Comparison of ENCODE assay signal across 9 mouse cellular contexts in the genomic region with DNA sequence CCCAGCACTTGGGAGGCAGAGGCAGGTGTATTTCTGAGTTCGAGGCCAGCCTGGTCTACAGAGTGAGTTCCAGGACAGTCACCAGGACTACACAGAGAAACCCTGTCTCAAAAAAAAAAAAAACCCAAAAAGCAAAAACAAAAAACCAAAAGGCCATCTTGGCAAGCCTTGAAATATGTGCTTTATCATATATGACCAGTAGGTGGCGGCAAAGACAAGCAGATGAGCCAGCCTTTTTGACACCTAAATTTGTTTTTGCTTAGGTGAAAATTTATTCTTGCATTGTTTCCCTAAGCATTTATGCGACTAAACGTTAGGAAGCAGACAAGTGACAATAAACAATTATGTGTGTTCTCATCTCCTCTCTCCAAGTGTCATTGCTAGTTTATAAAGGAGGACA. TPM values are rescaled to one million over a fixed set of nuclear protein-coding genes. Genes with fewer than 3 reads are reported as not detected.
DNase-seq lines count a peak whose midpoint lies in the region; ATAC-seq and TF ChIP-seq lines count a peak whose summit lies in the region.
"Had no signal": no experiment of that assay in that cellular context is flagged by ENCODE, and none has a peak within 500 bp of the region (broad histone marks: within the 10 kb centered on the region; RNA-seq: fewer than 3 reads in every experiment).

No protein-coding gene starts in this region.

- in situ Hi-C loops in Patski (cut with MboI; ENCODE audit: low pct_unique_long_range_greater_than_20kb) = loop anchor here (25.0 kb wide), 1 partner anchor 686 kb away; the partner anchor contains the start of genes Olfr323 and Trim58

- ATAC-seq in kidney, embryonic 14.5 days (ENCODE audit: low FRiP score, low TSS enrichment) = no peak
- peak; percentile 39 for ATAC-seq in CD4-positive, CD25-positive, alpha-beta regulatory T cell, adult 4 months
- ATAC-seq in Patski = no peak
- ATAC-seq in embryonic facial prominence, embryonic 14.5 days (ENCODE audit: low read depth) = no peak
- no peak for ATAC-seq in liver, postnatal 0 days
- ATAC-seq in intestine, embryonic 15.5 days = no peak

- no peak for TF ChIP-seq EP300 in liver, postnatal 0 days (IDR thresholded peaks at IDR 0.05; ENCODE audit: low read depth)

- H3K9me3 ChIP-seq in kidney, embryonic 14.5 days (ENCODE audit: control insufficient read depth, low read length) = no peaks in the 10 kb centered on the region
- no peaks in the 10 kb centered on the region for H3K9me3 ChIP-seq in embryonic facial prominence, embryonic 14.5 days (ENCODE audit: control insufficient read depth, low read length)
- H3K9me3 ChIP-seq in liver, postnatal 0 days (ENCODE audit: low read length) = no peaks in the 10 kb centered on the region
- no peaks in the 10 kb centered on the region for H3K9me3 ChIP-seq in intestine, embryonic 15.5 days
- H3K9me3 ChIP-seq: lung, embryonic 15.5 days had no signal

- H3K36me3 ChIP-seq in kidney, embryonic 14.5 days (ENCODE audit: control insufficient read depth, insufficient read depth, low read length) = no peaks in the 10 kb centered on the region
- no peaks in the 10 kb centered on the region for H3K36me3 ChIP-seq in embryonic facial prominence, embryonic 14.5 days (ENCODE audit: control insufficient read depth, insufficient read depth, low read length)
- H3K36me3 ChIP-seq in liver, postnatal 0 days (replicated peaks; ENCODE audit: insufficient read depth, low read length) = no peaks in the 10 kb centered on the region
- H3K36me3 ChIP-seq in intestine, embryonic 15.5 days = no peaks in the 10 kb centered on the region
- H3K36me3 ChIP-seq: lung, embryonic 15.5 days had no signal

- CTCF ChIA-PET in Patski (lab: Charles Lee) = interaction anchor here (0.6 to 1.6 kb wide), 7 partner anchors 9 to 175 kb away, joined by 3 to 6 read pairs (median 3); no protein-coding TSS in a partner anchor

- H3K4me3 ChIP-seq in kidney, embryonic 14.5 days (ENCODE audit: low read length) = no peak overlapping the region
- H3K4me3 ChIP-seq in embryonic facial prominence, embryonic 14.5 days (ENCODE audit: low read depth, low read length) = no peak overlapping the region
- H3K4me3 ChIP-seq in liver, postnatal 0 days (ENCODE audit: low read depth, low read length) = no peak overlapping the region
- no peak overlapping the region for H3K4me3 ChIP-seq in intestine, embryonic 15.5 days (replicated peaks)
- H3K4me3 ChIP-seq: lung, embryonic 15.5 days had no signal

- H3K4me1 ChIP-seq in kidney, embryonic 14.5 days (ENCODE audit: control insufficient read depth, insufficient read depth, low read length) = no peaks in the 10 kb centered on the region
- no peaks in the 10 kb centered on the region for H3K4me1 ChIP-seq in embryonic facial prominence, embryonic 14.5 days (ENCODE audit: control insufficient read depth, insufficient read depth, low read length)
- H3K4me1 ChIP-seq in liver, postnatal 0 days (ENCODE audit: insufficient read depth) = peaks cover 42% of the 10 kb centered on the region
- peaks cover 4% of the 10 kb centered on the region; the same call in 1 of the 2 replicates for H3K4me1 ChIP-seq in intestine, embryonic 15.5 days (replicated peaks)
- H3K4me1 ChIP-seq: lung, embryonic 15.5 days had no signal

- peak; percentile 66 for TF ChIP-seq CTCF in Patski (IDR thresholded peaks at IDR 0.05)
- peak; percentile 93 for TF ChIP-seq CTCF in liver, postnatal 0 days (IDR thresholded peaks at IDR 0.05; ENCODE audit: low read depth)

- H3K27ac ChIP-seq in kidney, embryonic 14.5 days (ENCODE audit: low read depth, low read length) = no peak overlapping the region
- H3K27ac ChIP-seq in embryonic facial prominence, embryonic 14.5 days (replicated peaks; ENCODE audit: low read depth, low read length) = no peak overlapping the region
- peak overlapping the region; percentile 84; the same call in 1 of the 2 replicates for H3K27ac ChIP-seq in liver, postnatal 0 days (ENCODE audit: low read depth)
- no peak overlapping the region for H3K27ac ChIP-seq in intestine, embryonic 15.5 days
- H3K27ac ChIP-seq: lung, embryonic 15.5 days had no signal

- POLR2A ChIA-PET in Patski (lab: Charles Lee) = no interaction called here

- WGBS in kidney, embryonic 14.5 days = 0% methylated on average over 4 of the region's 4 CpGs
- WGBS in embryonic facial prominence, embryonic 14.5 days = 0% methylated on average over 4 of the region's 4 CpGs
- under 1% methylated on average over 4 of the region's 4 CpGs for WGBS in liver, postnatal 0 days (ENCODE audit: insufficient replicate concordance)
- 0% methylated on average over 4 of the region's 4 CpGs for WGBS in intestine, embryonic 15.5 days

- H3K4me2 ChIP-seq in kidney, embryonic 14.5 days (replicated peaks; ENCODE audit: low read depth, low read length) = no peak overlapping the region
- H3K4me2 ChIP-seq in embryonic facial prominence, embryonic 14.5 days (ENCODE audit: low read depth, low read length) = no peak overlapping the region
- peak overlapping the region; percentile 55; the same call in 1 of the 2 replicates for H3K4me2 ChIP-seq in liver, postnatal 0 days (ENCODE audit: low read depth, low read length)
- no peak overlapping the region for H3K4me2 ChIP-seq in intestine, embryonic 15.5 days (replicated peaks)
- H3K4me2 ChIP-seq: lung, embryonic 15.5 days had no signal

- H3K9ac ChIP-seq in kidney, embryonic 14.5 days (ENCODE audit: low read depth, low read length) = no peak overlapping the region
- H3K9ac ChIP-seq in embryonic facial prominence, embryonic 14.5 days (ENCODE audit: low read depth, low read length) = no peak overlapping the region
- no peak overlapping the region for H3K9ac ChIP-seq in liver, postnatal 0 days (replicated peaks)
- no peak overlapping the region for H3K9ac ChIP-seq in intestine, embryonic 15.5 days
- H3K9ac ChIP-seq: lung, embryonic 15.5 days had no signal

- H3K27me3 ChIP-seq in kidney, embryonic 14.5 days (ENCODE audit: control insufficient read depth, insufficient read depth, low read length) = no peaks in the 10 kb centered on the region
- H3K27me3 ChIP-seq in Patski = no peaks in the 10 kb centered on the region
- H3K27me3 ChIP-seq in embryonic facial prominence, embryonic 14.5 days (replicated peaks; ENCODE audit: control insufficient read depth, insufficient read depth, low read length) = no peaks in the 10 kb centered on the region
- no peaks in the 10 kb centered on the region for H3K27me3 ChIP-seq in liver, postnatal 0 days (ENCODE audit: insufficient read depth, low read length)
- H3K27me3 ChIP-seq in intestine, embryonic 15.5 days (replicated peaks) = no peaks in the 10 kb centered on the region
- H3K27me3 ChIP-seq: lung, embryonic 15.5 days had no signal

- peak; percentile 60 for DNase-seq in kidney, adult 9 months
- DNase-seq in Patski (ENCODE audit: low read depth, low spot score) = no peak
- peak; percentile 45 for DNase-seq in embryonic facial prominence, embryonic 14.5 days (ENCODE audit: low spot score)
- DNase-seq in liver, postnatal 0 days = no peak
- DNase-seq in thymus, postnatal 25 days = peak; percentile 64

RNA-seq across cellular contexts. Expression of gene Larp1, which starts 57.9 kb away (rescaled TPM):
- 21.5 and 25.0 TPM in 2 replicates for polyA plus RNA-seq in kidney, embryonic 14.5 days (2014; fragmentation: Nextera tagmentation; extraction: Ambion mirVana)
- polyA plus RNA-seq in CD4-positive, CD25-positive, alpha-beta regulatory T cell, adult 4 months (2017; shearing (Covaris generic)) = 10 to 100 TPM; 27.0 to 36.1 TPM
- 71.9 TPM for polyA plus RNA-seq in Patski (2021)
- 19.5 and 21.9 TPM in 2 replicates for polyA plus RNA-seq in embryonic facial prominence, embryonic 14.5 days (2014; fragmentation: Nextera tagmentation; extraction: Ambion mirVana)
- 10.8 and 11.0 TPM in 2 replicates for polyA plus RNA-seq in liver, postnatal 0 days (2015; fragmentation: Nextera tagmentation; extraction: Ambion mirVana)
- polyA plus RNA-seq in intestine, embryonic 15.5 days (2015; fragmentation: Nextera tagmentation; extraction: Ambion mirVana) = 21.1 and 23.5 TPM in 2 replicates

Comparison
In these comparisons a context has a peak if more than half of its experiments do, and no peak if none do; other contexts are left out.
1. DNase-seq: peak in kidney, adult 9 months (single experiment), embryonic facial prominence, embryonic 14.5 days (single experiment) and thymus, postnatal 25 days (single experiment); none in Patski (single experiment) and liver, postnatal 0 days (single experiment).